Mouse (Mus musculus) stomach, embryonic 14.5 days (tissue): ENCODE data around the gene Hmox1. TPM values are rescaled to one million over a fixed set of nuclear protein-coding genes. Genes with fewer than 3 reads are reported as not detected.
A peak's percentile ranks its signal among the peaks of the same experiment; 100 is the strongest.

Source experiments
- ATAC-seq: fragments of 200-750 bp; cut with Nextera tagmentation; 2 replicates; pipeline ENCODE4 v1.8.0; 2017; ENCODE audit warnings: low read depth, moderate TSS enrichment; ENCODE audit not compliant: insufficient number of reproducible peaks, insufficient read depth, low FRiP score
- H3K27ac ChIP-seq: fragments of 300-500 bp; sonication (generic); 2 replicates; pipeline ENCODE4 v1.5.1; 2014; ENCODE audit warnings: mild to moderate bottlenecking, low read length, moderate library complexity, mixed read lengths
- H3K27me3 ChIP-seq: fragments of 300-500 bp; sonication (generic); 2 replicates; pipeline ENCODE4 v1.6.1; 2014; ENCODE audit warnings: low read length, control low read depth, mixed read lengths; ENCODE audit not compliant: control insufficient read depth, insufficient read depth
- H3K36me3 ChIP-seq: fragments of 300-500 bp; sonication (generic); 2 replicates; pipeline ENCODE4 v1.6.1; 2014; ENCODE audit warnings: mild to moderate bottlenecking, control low read depth, low read length, moderate library complexity, mixed read lengths; ENCODE audit not compliant: control insufficient read depth, insufficient read depth
- H3K4me1 ChIP-seq: fragments of 300-500 bp; sonication (generic); 2 replicates; pipeline ENCODE4 v1.6.1; 2014; ENCODE audit warnings: low read length, control low read depth, mixed read lengths; ENCODE audit not compliant: control insufficient read depth, insufficient read depth
- H3K4me2 ChIP-seq: fragments of 300-500 bp; sonication (generic); replicated peaks from 2 replicates; pipeline ENCODE4 v1.6.1; 2014; ENCODE audit warnings: low read depth, low read length, control low read depth
- H3K4me3 ChIP-seq: fragments of 300-500 bp; sonication (generic); 2 replicates; pipeline ENCODE4 v1.5.1; 2014; ENCODE audit warnings: low read depth, low read length, control low read depth
- H3K9ac ChIP-seq: fragments of 300-500 bp; sonication (generic); replicated peaks from 2 replicates; pipeline ENCODE4 v1.6.1; 2014; ENCODE audit warnings: low read depth, mild to moderate bottlenecking, control low read depth, low read length, moderate library complexity, mixed read lengths
- H3K9me3 ChIP-seq: fragments of 300-500 bp; sonication (generic); 2 replicates; pipeline ENCODE4 v1.6.1; 2016; ENCODE audit warnings: low read depth, low read length, control low read depth; ENCODE audit not compliant: control insufficient read depth
- WGBS: fragments of 180-500 bp; shearing (Covaris S2); extraction: QIAGEN DNeasy Blood & Tissue Kit; methylation state at CpG from one replicate; pipeline ENCODE4 v1.1.7; 2014; 5-methylcytosine and 5-hydroxymethylcytosine counted together
- polyA plus RNA-seq: library from polyadenylated mRNA; unstranded; fragments of >200 nt; fragmentation: Nextera tagmentation; extraction: Ambion mirVana; gene quantifications from 2 replicates; pipeline ENCODE4 v1.2.1, GENCODE M21; 2014

The Hmox1 gene
- polyA plus RNA-seq, 1 experiment from 2014 or later = 7.7 TPM

DNA sequence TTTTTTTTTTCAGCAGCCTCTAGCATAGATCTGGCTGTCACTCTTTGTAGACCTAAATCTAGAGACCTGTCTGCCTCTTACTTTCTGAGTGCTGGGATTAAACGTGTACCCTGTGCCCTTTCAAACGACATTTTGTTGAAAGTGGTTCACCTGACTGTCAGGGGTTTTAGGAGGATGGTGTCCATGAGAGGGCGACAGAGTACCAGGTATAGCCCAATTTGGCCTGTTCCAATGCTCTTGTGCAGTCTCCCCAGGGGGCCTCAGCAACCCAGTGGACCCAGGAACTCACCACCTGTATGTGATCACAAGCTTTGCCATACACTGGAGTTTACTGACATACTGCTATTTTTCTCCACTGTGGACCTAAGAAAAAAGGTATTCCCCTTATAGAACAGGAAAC is 39.1 kb downstream of the Hmox1 start:
- whole genome bisulfite sequencing = 13% methylated on average over 3 of the region's 3 CpGs
- no peaks in the 10 kb centered on the region for H3K27me3 ChIP-seq
- H3K9ac ChIP-seq = no peak overlapping the region
- no peak overlapping the region for H3K4me2 ChIP-seq
- no peak overlapping the region for H3K27ac ChIP-seq
- H3K36me3 ChIP-seq = peaks cover 16% of the 10 kb centered on the region
- no peaks in the 10 kb centered on the region for H3K9me3 ChIP-seq
- no peak overlapping the region for H3K4me3 ChIP-seq
- no peak for ATAC-seq
- H3K4me1 ChIP-seq = no peaks in the 10 kb centered on the region

DNA sequence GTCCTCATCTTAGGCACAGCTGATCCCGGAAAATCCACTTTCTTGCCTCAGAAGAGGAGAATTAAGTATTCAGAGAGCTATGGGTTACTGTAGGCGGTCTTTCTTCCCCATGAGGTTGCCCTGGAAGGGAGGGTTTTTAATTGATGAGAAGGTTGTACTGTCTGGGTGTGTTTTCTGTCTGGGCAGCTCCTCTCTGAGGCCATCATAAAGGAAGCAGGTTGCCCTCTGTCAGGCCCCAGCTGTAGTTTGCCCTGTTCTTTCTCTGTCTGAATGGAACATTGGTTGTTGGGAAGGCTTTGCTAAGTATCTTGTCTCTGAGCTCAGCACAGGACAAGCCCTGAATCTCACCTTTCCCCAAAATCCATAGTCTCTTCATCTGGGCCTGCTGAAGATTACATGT is 40.0 kb downstream of the Hmox1 start:
- no peak overlapping the region for H3K4me2 ChIP-seq
- H3K36me3 ChIP-seq = peaks cover 10% of the 10 kb centered on the region
- no peak for ATAC-seq
- 82% methylated on average over 2 of the region's 2 CpGs for WGBS
- no peaks in the 10 kb centered on the region for H3K27me3 ChIP-seq
- no peak overlapping the region for H3K27ac ChIP-seq
- H3K4me3 ChIP-seq = no peak overlapping the region
- no peaks in the 10 kb centered on the region for H3K9me3 ChIP-seq
- H3K4me1 ChIP-seq = no peaks in the 10 kb centered on the region
- H3K9ac ChIP-seq = no peak overlapping the region

DNA sequence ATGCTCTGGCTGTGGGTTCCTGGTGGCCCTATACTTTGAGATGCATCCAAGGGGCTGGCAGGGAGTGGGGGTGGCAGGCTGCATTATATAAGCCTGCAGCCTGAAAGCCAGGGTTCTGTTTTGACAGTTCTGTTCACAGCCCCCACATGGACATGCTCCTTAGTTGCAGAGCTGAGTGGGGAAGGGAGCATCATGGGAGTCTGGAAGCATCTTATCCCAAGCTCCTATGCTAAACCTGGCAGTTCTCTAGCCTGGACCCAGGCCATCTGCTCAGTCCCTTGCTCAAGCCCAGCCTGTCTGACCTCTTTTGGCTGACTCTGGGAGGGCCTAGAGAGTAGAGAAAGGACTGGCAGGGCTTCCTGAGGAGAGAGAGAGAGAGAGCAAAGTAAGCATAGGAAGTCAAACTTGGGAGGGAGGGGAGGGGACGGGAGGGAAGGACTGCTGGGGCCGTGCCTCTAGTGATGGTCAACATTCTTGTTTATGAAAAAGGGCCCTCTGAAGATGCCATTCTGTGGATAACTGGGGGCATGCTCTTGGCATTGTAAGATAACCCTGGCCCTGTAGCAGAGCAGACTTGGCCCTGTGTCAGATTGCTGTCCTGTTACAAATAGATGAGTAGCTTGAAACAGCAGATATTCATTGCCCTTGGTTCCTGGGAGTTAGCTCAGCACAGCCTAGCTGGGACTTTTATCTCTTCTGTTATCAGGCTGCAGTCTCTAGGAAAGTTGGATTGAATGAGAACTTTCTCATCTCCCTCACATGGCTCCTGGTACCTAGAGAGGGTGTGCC is 41.4 kb downstream of the Hmox1 start:
- 31% methylated on average over 2 of the region's 2 CpGs for WGBS
- no peak overlapping the region for H3K4me2 ChIP-seq
- no peaks in the 10 kb centered on the region for H3K9me3 ChIP-seq
- peak; percentile 65; the same call in 1 of the 2 replicates for ATAC-seq
- no peak overlapping the region for H3K9ac ChIP-seq
- H3K4me3 ChIP-seq = no peak overlapping the region
- no peak overlapping the region; the same call in 1 of the 2 replicates for H3K27ac ChIP-seq
- H3K27me3 ChIP-seq = no peaks in the 10 kb centered on the region
- H3K36me3 ChIP-seq = no peaks in the 10 kb centered on the region
- no peaks in the 10 kb centered on the region for H3K4me1 ChIP-seq

DNA sequence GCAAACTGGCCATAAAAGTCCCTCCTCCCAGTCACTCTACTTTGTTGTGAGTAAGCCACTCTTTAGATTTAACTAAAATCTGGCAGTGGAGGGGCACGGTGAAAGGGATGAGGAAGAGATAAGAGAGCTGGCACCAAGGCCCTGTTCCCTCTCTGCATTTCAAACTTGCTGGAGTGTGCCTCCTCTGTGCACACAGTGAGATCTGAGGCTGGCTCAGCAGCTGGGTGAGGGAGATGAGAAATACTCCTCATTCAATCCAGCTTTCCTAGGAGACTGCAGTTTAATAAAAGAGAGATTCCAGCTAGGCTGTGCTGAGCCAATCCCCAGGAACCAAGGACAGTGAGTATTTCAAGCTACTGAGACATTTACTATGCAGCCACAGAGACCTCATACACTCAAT is 42.3 kb downstream of the Hmox1 start:
- no peak overlapping the region for H3K27ac ChIP-seq
- 36% methylated on average over 1 of the region's 1 CpGs for whole genome bisulfite sequencing
- H3K9ac ChIP-seq = no peak overlapping the region
- H3K27me3 ChIP-seq = no peaks in the 10 kb centered on the region
- H3K4me1 ChIP-seq = no peaks in the 10 kb centered on the region
- ATAC-seq = no peak
- H3K4me2 ChIP-seq = no peak overlapping the region
- H3K9me3 ChIP-seq = no peaks in the 10 kb centered on the region
- no peak overlapping the region for H3K4me3 ChIP-seq
- no peaks in the 10 kb centered on the region for H3K36me3 ChIP-seq

- Histone ChIP-seq H3K4me1 (no peaks in the 10 kb centered on the region), H3K4me3 (no peak overlapping the region), H3K9ac (no peak overlapping the region), H3K9me3 (no peaks in the 10 kb centered on the region), H3K27me3 (no peaks in the 10 kb centered on the region), H3K36me3 (no peaks in the 10 kb centered on the region), H3K27ac (no peak overlapping the region), H3K4me2 (no peak overlapping the region)
- ATAC-seq = no peak
- 65% methylated on average over 2 of the region's 2 CpGs for WGBS
These were observed 42.8 kb downstream of the Hmox1 start for GRCm38 (mm10) chr8:75136256-75136655.

GRCm38 (mm10) chr8:75137536-75137935 is 44.1 kb downstream of the Hmox1 start:
- no peak overlapping the region for H3K27ac ChIP-seq
- no peak overlapping the region for H3K9ac ChIP-seq
- H3K27me3 ChIP-seq = no peaks in the 10 kb centered on the region
- 68% methylated on average over 3 of the region's 3 CpGs for whole genome bisulfite sequencing
- H3K4me1 ChIP-seq = no peaks in the 10 kb centered on the region
- H3K36me3 ChIP-seq = no peaks in the 10 kb centered on the region
- no peak overlapping the region for H3K4me2 ChIP-seq
- no peak overlapping the region for H3K4me3 ChIP-seq
- H3K9me3 ChIP-seq = no peaks in the 10 kb centered on the region
- ATAC-seq = no peak

Other genes with a start within 250 kb of the Hmox1 start
- gene Isx, start 220.4 kb upstream of the Hmox1 start, polyA plus RNA-seq = 4.6 and 5.0 TPM in 2 replicates
- gene Hmgxb4, start 100.3 kb upstream of the Hmox1 start, polyA plus RNA-seq = 44.4 and 51.5 TPM in 2 replicates
- gene Tom1, start 59.9 kb upstream of the Hmox1 start, polyA plus RNA-seq = 24.1 and 27.5 TPM in 2 replicates
- gene Mcm5, start 15.9 kb downstream of the Hmox1 start, polyA plus RNA-seq = 138 and 141 TPM in 2 replicates
- gene Rasd2, start 120.3 kb downstream of the Hmox1 start, polyA plus RNA-seq = 2.6 and 2.7 TPM in 2 replicates